Mouse (Mus musculus) embryonic facial prominence, embryonic 12.5 days (tissue): ENCODE results near the gene Lsp1. TPM values are rescaled to one million over a fixed set of nuclear protein-coding genes. Genes with fewer than 3 reads are reported as not detected.

Experiments
- ATAC-seq: fragments of 200-750 bp; cut with Nextera tagmentation; 2 replicates; pipeline ENCODE4 v1.8.0; 2017; ENCODE audit not compliant: insufficient number of reproducible peaks, insufficient read depth, low FRiP score, low TSS enrichment
- H3K27ac ChIP-seq: fragments of 300-500 bp; sonication (generic); 2 replicates; pipeline ENCODE4 v1.5.1; 2016; ENCODE audit warnings: mild to moderate bottlenecking
- H3K27me3 ChIP-seq: fragments of 300-500 bp; sonication (generic); 2 replicates; pipeline ENCODE4 v1.6.1; 2016; ENCODE audit warnings: mild to moderate bottlenecking, moderate library complexity
- H3K36me3 ChIP-seq: fragments of 300-500 bp; sonication (generic); 2 replicates; pipeline ENCODE4 v1.6.1; 2016; ENCODE audit warnings: mild to moderate bottlenecking
- H3K4me1 ChIP-seq: fragments of 300-500 bp; sonication (generic); 2 replicates; pipeline ENCODE4 v1.6.1; 2016
- H3K4me2 ChIP-seq: fragments of 300-500 bp; sonication (generic); replicated peaks from 2 replicates; pipeline ENCODE4 v1.6.1; 2016; ENCODE audit warnings: mild to moderate bottlenecking, moderate library complexity
- H3K4me3 ChIP-seq: fragments of 300-500 bp; sonication (generic); 2 replicates; pipeline ENCODE4 v1.5.1; 2016; ENCODE audit warnings: mild to moderate bottlenecking
- H3K9ac ChIP-seq: fragments of 300-500 bp; sonication (generic); 2 replicates; pipeline ENCODE4 v1.6.1; 2016; ENCODE audit warnings: mild to moderate bottlenecking, moderate library complexity
- H3K9me3 ChIP-seq: fragments of 300-500 bp; sonication (generic); 2 replicates; pipeline ENCODE4 v1.6.1; 2016; ENCODE audit warnings: mild to moderate bottlenecking, moderate library complexity
- WGBS: fragments of 180-500 bp; shearing (Covaris S2); methylation state at CpG from one replicate; pipeline ENCODE4 v1.1.7; 2016; 5-methylcytosine and 5-hydroxymethylcytosine counted together
- polyA plus RNA-seq: library from polyadenylated mRNA; unstranded; fragments of >200 nt; fragmentation: Nextera tagmentation; extraction: Ambion mirVana; gene quantifications from 2 replicates; pipeline ENCODE4 v1.2.1, GENCODE M21; 2016

Lsp1 gene
- polyA plus RNA-seq, 1 experiment from 2014 or later: 24.5 TPM

DNA sequence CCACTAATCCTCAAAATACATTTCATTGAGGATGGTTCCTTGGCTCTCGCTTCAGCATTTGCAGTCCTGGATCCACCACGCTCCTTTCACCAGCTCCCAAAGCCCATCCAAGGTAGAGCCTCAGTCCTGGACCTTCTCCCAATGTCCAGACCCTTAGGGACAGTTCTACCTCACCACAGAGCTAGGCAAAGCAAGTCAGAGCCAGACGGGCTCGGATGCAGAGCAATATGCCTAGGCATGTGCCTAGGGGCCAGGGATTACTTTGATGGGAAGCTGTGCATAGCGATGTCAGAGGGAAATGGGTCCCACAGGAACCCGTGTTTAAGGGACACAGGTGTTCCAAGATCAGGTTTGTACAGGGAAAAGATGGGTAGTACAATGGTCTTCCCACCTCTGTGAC, 15.3 kb upstream of the Lsp1 start:
- H3K27me3 ChIP-seq: no peaks in the 10 kb centered on the region
- H3K4me1 ChIP-seq: peaks cover 13% of the 10 kb centered on the region
- H3K4me2 ChIP-seq: no peak overlapping the region
- WGBS: 81% methylated on average over 6 of the region's 6 CpGs
- no peaks in the 10 kb centered on the region for H3K9me3 ChIP-seq
- no peak for ATAC-seq
- H3K36me3 ChIP-seq: no peaks in the 10 kb centered on the region
- H3K4me3 ChIP-seq: no peak overlapping the region
- no peak overlapping the region for H3K27ac ChIP-seq
- no peak overlapping the region for H3K9ac ChIP-seq

DNA sequence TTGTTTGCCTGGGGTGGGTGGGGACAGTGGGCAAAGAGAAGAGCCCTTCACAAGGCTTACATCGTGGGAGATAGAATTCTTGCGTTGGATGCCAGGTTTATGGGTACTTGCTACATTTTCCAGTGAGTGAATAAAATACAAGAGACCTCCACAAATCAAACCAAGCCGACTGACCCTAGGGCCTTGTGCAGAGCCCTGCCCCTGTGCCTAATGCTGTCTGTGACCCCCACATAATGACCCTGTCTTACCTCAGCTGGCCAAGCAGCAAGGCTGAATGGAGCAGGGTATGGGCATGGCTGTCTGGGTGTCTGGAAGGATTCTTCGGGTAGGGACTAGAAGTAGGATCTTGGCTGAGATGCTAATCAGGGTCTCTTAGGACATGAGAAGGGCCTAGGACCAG, 14.3 kb upstream of the Lsp1 start:
- Histone ChIP-seq H3K9ac (no peak overlapping the region), H3K27me3 (no peaks in the 10 kb centered on the region), H3K4me2 (no peak overlapping the region), H3K27ac (no peak overlapping the region), H3K4me1 (0 out of 2 replicates have a peak, but pooled peaks cover 4% of the 10 kb centered on the region), H3K36me3 (no peaks in the 10 kb centered on the region), H3K4me3 (no peak overlapping the region), H3K9me3 (no peaks in the 10 kb centered on the region)
- 90% methylated on average over 4 of the region's 4 CpGs for WGBS
- ATAC-seq: no peak

DNA sequence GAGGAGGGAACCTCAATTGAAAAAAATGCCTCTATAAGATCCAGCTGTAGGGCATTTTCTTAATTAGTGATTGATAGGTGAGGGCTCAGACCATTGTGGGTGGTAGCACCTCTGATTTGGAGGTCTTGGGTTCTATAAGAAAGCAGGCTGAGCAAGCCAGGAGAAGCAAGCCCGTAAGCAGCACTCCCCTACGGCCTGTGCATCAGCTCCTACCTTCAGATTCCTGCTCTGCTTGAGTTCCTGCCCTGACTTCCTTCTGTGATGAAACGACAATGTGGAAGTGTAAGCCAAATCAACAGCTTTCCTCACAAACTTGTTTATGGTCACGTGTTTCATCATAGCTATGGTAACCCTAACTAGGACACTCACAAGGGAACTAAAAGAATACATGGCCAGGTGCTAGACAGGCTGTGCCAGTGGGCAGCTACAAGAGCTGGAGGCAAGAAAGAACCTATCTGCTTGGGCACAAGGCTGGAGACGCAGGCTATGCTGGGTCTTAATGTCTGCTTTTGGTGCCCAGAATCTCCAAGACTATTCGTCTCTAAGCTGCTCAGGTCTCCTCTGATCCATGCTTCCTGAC, 11.5 kb upstream of the Lsp1 start:
- H3K4me1 ChIP-seq: peaks cover 2% of the 10 kb centered on the region; the same call in 1 of the 2 replicates
- no peaks in the 10 kb centered on the region for H3K9me3 ChIP-seq
- no peak overlapping the region for H3K27ac ChIP-seq
- H3K9ac ChIP-seq: no peak overlapping the region
- H3K27me3 ChIP-seq: no peaks in the 10 kb centered on the region
- no peak for ATAC-seq
- H3K4me2 ChIP-seq: no peak overlapping the region
- WGBS: 81% methylated on average over 6 of the region's 6 CpGs
- H3K36me3 ChIP-seq: no peaks in the 10 kb centered on the region
- H3K4me3 ChIP-seq: no peak overlapping the region

DNA sequence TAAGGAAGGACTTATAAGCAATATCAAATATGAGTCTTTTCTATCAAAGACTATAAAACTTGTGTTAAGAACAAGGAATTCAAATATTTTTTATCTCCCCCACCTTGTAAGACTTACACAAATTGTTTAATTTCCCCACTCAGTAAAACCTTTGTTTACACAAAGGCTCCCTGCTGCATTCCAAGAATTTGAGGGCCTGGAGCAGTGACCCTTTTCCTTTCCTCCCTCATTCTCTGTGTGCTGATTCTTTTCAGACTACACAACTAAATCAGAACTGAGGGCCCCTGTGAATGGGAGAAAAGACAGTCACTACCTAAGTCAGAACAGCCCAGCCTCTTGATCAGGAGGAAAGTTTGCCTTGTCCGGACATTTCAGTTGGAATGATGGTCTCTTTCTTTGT, 5.9 kb upstream of the Lsp1 start:
- no peaks in the 10 kb centered on the region for H3K27me3 ChIP-seq
- H3K4me2 ChIP-seq: no peak overlapping the region
- H3K27ac ChIP-seq: peak overlapping the region; percentile 99
- no peak overlapping the region for H3K9ac ChIP-seq
- H3K9me3 ChIP-seq: no peaks in the 10 kb centered on the region
- WGBS: 29% methylated on average over 1 of the region's 1 CpGs
- ATAC-seq: no peak
- no peak overlapping the region for H3K4me3 ChIP-seq
- H3K4me1 ChIP-seq: peaks cover 44% of the 10 kb centered on the region
- H3K36me3 ChIP-seq: no peaks in the 10 kb centered on the region

DNA sequence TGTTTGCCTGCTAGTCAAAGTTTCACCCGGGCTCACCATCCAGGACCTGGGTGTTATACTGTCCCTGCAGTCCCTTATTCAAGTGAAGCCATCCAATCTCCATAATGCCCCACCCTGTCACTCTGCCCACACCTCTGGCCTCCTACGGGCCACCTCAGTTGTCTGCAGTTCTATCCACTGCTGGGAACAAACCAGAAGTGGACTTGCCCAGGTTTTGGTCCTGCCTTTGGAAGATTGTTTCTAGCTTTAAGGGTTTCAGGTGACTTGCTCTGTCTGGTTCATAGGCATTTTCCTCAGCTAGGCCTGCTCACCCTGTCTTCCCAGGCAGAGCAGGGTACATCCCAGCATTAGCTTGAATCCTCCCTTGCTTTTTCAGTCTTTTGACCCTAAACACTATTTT, 5.4 kb upstream of the Lsp1 start:
- Histone ChIP-seq H3K27ac (peak overlapping the region; percentile 99), H3K4me3 (no peak overlapping the region), H3K36me3 (no peaks in the 10 kb centered on the region), H3K27me3 (no peaks in the 10 kb centered on the region), H3K9me3 (no peaks in the 10 kb centered on the region), H3K4me1 (peaks cover 44% of the 10 kb centered on the region), H3K4me2 (no peak overlapping the region), H3K9ac (no peak overlapping the region)
- 51% methylated on average over 2 of the region's 2 CpGs for WGBS
- no peak for ATAC-seq

DNA sequence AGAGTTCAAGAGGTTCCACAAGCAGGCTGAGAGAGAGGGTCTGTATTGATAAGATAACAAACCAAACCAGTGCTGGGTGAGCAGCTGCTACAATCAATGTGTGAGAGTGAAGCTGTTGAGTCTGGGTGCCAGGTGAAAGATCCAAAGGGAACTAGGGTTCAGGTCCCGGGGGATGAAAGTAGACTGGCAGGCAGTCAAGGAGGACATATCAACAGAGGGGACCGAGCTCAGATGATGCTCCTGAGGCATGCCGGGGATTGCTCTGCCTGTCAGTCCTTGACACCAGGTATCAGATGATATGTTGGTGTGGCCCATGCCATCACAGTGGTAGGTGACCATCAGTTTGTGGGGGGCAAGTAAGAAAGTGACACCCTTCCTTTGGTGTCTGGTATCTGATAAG, 3.8 kb upstream of the Lsp1 start:
- no peak for ATAC-seq
- H3K9me3 ChIP-seq: no peaks in the 10 kb centered on the region
- H3K4me3 ChIP-seq: no peak overlapping the region
- WGBS: 68% methylated on average over 3 of the region's 3 CpGs
- no peak overlapping the region for H3K4me2 ChIP-seq
- H3K9ac ChIP-seq: no peak overlapping the region
- peak overlapping the region; percentile 99 for H3K27ac ChIP-seq
- H3K36me3 ChIP-seq: no peaks in the 10 kb centered on the region
- peaks cover 44% of the 10 kb centered on the region for H3K4me1 ChIP-seq
- no peaks in the 10 kb centered on the region for H3K27me3 ChIP-seq

DNA sequence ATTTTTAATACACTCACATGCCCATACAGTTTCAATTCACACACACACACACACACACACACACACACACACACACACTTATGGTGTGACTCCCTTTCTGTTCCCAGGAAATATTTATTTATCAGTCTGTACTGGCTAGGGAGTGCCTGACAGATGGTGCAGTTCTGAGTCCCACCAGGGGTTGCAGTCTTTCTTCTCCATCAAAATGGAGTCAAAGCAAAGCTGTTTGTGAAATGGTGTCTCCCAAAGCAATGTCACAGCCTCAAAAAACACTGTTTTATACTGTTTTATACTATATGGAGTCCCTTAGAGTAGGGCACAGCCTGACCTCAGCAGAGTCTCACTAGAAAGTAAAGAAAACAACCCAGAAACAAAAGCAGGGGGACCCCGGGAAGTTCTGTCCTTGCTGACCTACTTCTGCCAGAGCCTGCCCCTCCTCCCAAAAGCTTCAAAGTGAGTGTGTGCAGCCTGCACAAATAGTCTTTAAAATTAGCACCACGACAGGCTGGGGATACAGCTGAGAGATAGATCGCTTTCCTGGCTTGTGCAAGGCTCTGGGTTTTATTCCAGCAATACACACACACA, 3.3 kb upstream of the Lsp1 start:
- 0% methylated on average over 3 of the region's 3 CpGs for WGBS
- Histone ChIP-seq H3K9me3 (no peaks in the 10 kb centered on the region), H3K4me3 (no peak overlapping the region), H3K4me2 (no peak overlapping the region), H3K27me3 (no peaks in the 10 kb centered on the region), H3K4me1 (peaks cover 47% of the 10 kb centered on the region), H3K9ac (peak overlapping the region; percentile 3; the same call in 1 of the 2 replicates), H3K27ac (peak overlapping the region; percentile 99), H3K36me3 (no peaks in the 10 kb centered on the region)
- ATAC-seq: no peak

DNA sequence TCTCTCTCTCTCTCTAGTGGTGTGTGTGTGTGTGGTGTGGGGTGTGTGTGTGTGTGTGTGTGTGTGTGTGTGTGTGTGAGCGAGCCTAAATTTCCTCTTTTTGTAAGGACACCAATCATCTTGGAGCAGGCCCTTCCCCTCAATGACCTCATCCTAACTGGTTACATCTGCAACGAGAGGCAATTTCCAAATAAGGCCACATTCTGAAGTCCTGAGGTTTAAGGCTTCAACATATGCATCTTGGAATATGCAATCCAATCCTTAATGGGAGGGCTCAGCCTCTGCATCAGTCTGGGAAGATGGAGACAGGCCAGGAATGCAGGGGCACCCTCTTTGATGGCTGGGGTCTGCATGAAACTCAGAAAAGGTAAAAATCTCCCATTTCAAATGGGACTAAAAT, 2.6 kb upstream of the Lsp1 start:
- Histone ChIP-seq H3K9ac (no peak overlapping the region), H3K4me3 (no peak overlapping the region), H3K36me3 (no peaks in the 10 kb centered on the region), H3K27ac (peak overlapping the region; percentile 99), H3K27me3 (no peaks in the 10 kb centered on the region), H3K4me2 (no peak overlapping the region), H3K9me3 (no peaks in the 10 kb centered on the region), H3K4me1 (peaks cover 47% of the 10 kb centered on the region)
- peak; percentile 86 for ATAC-seq
- WGBS: 12% methylated on average over 2 of the region's 2 CpGs

DNA sequence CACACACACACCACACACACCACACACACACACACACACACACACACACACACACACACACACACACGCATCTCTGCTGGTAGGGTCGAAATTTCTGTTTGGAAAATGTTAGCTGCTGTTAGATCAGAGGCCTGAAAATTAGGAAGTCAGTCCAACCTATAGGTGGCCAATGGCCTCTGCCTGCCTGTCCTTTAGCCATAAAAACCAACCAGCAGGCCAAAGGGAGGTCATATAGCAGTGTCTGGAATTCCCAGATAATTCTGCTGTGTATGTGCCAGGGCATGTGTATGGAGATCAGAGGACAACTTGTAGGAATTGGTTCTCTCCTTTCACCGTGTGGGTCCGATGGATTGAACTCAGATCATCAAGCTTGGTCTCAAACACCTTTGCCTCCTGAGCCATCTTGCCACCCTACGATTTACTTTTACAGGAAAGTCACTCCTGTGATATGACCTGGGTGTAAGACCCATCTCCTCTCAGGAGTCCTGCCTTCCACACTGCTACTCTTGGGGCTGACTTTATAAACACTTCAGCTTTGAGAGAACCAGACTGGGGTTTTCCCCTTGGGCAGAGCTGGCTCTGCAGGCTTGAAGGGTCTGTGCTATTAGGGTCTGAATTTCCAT, 1.8 kb upstream of the Lsp1 start:
- no peak overlapping the region for H3K4me2 ChIP-seq
- no peak overlapping the region for H3K4me3 ChIP-seq
- 67% methylated on average over 5 of the region's 5 CpGs for WGBS
- no peaks in the 10 kb centered on the region for H3K9me3 ChIP-seq
- no peak overlapping the region for H3K9ac ChIP-seq
- no peaks in the 10 kb centered on the region for H3K27me3 ChIP-seq
- peaks cover 46% of the 10 kb centered on the region for H3K4me1 ChIP-seq
- no peak for ATAC-seq
- no peaks in the 10 kb centered on the region for H3K36me3 ChIP-seq
- H3K27ac ChIP-seq: peak overlapping the region; percentile 99

DNA sequence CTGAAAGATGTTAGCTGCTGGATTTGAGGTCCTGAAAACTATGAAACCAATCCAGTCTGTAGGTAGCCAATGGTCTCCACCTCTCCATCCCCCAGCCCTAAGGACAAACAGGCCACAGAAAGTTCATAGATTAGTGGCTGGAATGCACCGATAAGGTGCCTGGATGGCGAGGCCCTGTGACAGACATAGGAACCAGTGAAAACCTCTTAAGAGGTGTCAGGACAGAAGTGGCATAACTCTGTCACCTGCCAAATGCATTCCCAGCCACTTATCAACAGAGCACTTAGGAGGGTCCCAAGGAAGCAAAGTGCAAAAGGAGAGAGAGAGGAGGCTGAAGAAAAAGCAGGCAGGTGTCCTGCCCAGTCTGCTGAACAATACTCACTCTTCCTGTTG, 1.3 kb upstream of the Lsp1 start:
- H3K36me3 ChIP-seq: no peaks in the 10 kb centered on the region
- no peak overlapping the region for H3K4me3 ChIP-seq
- H3K9me3 ChIP-seq: no peaks in the 10 kb centered on the region
- whole genome bisulfite sequencing: 71% methylated on average over 2 of the region's 2 CpGs
- no peak for ATAC-seq
- H3K4me1 ChIP-seq: peaks cover 45% of the 10 kb centered on the region
- no peak overlapping the region for H3K4me2 ChIP-seq
- H3K27ac ChIP-seq: peak overlapping the region; percentile 99
- no peaks in the 10 kb centered on the region for H3K27me3 ChIP-seq
- no peak overlapping the region for H3K9ac ChIP-seq

DNA sequence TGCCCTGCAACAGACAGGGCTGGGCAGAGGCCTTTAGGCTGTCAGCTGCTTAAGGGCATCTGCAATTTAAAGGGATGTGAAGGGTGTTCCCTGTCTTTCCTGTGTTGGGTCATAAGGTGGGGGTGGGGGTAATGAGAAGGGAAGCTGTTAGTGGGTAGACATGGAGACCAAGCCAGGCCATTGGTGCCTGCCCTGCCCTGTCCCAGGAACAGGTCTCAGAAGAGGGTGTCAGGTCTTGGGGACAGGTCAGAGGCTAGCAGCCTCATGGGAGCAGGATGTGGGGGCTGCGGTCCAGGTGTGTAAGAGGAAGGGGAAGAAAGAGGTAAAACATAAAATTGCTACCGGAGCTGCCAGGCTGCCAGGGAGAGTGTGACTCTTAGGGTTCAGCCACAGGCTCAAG, 837 bp downstream of the Lsp1 start:
- no peak overlapping the region for H3K9ac ChIP-seq
- no peaks in the 10 kb centered on the region for H3K27me3 ChIP-seq
- no peaks in the 10 kb centered on the region for H3K9me3 ChIP-seq
- H3K36me3 ChIP-seq: no peaks in the 10 kb centered on the region
- no peak overlapping the region for H3K4me2 ChIP-seq
- ATAC-seq: no peak
- WGBS: 92% methylated on average over 2 of the region's 2 CpGs
- H3K4me1 ChIP-seq: peaks cover 28% of the 10 kb centered on the region
- H3K4me3 ChIP-seq: no peak overlapping the region
- H3K27ac ChIP-seq: no peak overlapping the region

DNA sequence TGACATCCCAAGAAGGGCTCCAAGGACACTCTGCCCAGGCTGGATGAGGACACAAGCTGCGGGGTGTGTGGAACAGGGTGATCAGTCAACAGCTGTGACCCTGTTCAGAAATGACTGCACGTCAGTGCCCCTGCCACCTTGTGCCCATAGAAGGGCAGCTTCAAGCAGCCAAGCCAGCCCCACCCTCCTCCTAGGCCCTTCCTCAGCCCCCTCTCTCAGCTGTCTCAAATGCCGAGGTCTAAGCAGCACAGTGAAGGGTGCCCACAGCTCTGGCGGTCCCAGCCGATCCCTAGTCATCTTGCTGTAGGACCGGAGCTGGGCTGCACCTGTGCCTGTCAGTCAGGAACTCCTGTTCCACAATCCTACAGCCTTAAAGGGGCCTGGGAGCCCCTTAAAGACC, 1.6 kb downstream of the Lsp1 start:
- Histone ChIP-seq H3K4me1 (peaks cover 21% of the 10 kb centered on the region), H3K36me3 (no peaks in the 10 kb centered on the region), H3K4me3 (no peak overlapping the region), H3K9ac (no peak overlapping the region), H3K4me2 (no peak overlapping the region), H3K27ac (0 out of 2 replicates have a peak overlapping the region, but pooled peaks have one; percentile 9), H3K9me3 (no peaks in the 10 kb centered on the region), H3K27me3 (no peaks in the 10 kb centered on the region)
- ATAC-seq: no peak
- WGBS: 88% methylated on average over 6 of the region's 6 CpGs
